Comparison of ENCODE assay signal across 7 mouse cellular contexts in the genomic region with DNA sequence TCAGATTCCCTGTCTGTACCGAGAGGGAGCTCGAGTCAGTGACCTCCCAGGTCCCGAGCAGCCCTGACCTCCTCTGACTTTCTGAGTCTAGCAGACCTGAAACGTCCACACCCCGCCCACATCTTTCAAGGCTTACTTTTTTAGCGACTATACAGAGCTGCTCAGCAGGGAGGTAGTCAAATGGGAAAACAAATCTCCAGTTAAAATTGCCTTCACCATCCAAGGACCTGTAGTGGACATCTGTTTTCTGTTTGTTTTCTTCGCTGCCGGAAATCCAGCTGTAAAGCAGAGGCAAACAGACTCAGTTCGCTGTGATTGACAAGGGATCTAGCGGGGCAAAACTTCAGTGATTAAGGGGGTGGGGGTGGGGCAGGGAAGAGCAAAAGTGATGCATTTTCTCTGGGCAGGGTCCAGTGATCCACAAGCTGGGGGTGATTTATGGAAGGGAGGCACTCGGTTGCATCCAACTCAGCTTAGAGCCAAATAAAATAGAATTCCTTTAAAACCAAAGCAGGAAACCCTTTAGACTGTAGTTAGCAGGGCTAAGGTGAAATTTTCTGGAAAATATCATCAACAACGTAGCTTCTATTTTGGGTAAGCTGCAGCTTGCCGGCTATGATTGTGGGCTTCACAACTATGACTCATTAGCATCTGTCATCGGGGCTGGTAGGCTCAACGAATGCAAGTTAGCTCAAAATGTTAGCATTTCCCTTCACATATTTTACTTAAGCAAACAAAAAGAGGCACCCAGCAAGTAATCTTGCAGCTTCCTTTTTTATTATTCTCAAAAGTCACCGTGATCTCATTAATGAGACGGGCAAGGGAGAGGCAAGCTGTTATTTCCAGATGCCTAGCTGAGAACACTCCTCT.
DNase-seq lines count a peak whose midpoint lies in the region; ATAC-seq and TF ChIP-seq lines count a peak whose summit lies in the region.

No protein-coding gene starts in this region.

- no peak overlapping the region for H3K9ac ChIP-seq in heart, postnatal 0 days (replicated peaks; ENCODE audit: low read depth, low read length)

- TF ChIP-seq CTCF in heart, postnatal 0 days (IDR thresholded peaks at IDR 0.05; ENCODE audit: low read depth), result no peak
- no peak for TF ChIP-seq CTCF in olfactory bulb, adult 2 months (IDR thresholded peaks at IDR 0.05; ENCODE audit: insufficient read depth, low read depth, low read length)

- TF ChIP-seq POLR2A in olfactory bulb, adult 2 months (IDR thresholded peaks at IDR 0.05; ENCODE audit: insufficient read depth, low read depth, low read length), result no peak

- peaks cover 5% of the 10 kb centered on the region; the same call in 1 of the 2 replicates for H3K4me1 ChIP-seq in heart, postnatal 0 days (ENCODE audit: control insufficient read depth, insufficient read depth)
- peaks cover 14% of the 10 kb centered on the region for H3K4me1 ChIP-seq in olfactory bulb, adult 2 months (ENCODE audit: control insufficient read depth, insufficient read depth, low read length)

- no peaks in the 10 kb centered on the region for H3K36me3 ChIP-seq in heart, postnatal 0 days (replicated peaks; ENCODE audit: control insufficient read depth, insufficient read depth, low read length)

- peak; percentile 21 to 36 for DNase-seq in kidney, postnatal 4 days
- no peak for DNase-seq in kidney, postnatal 36 days
- peak; percentile 56 for DNase-seq in embryo, embryonic 9.5 days (ENCODE audit: extremely low spot score)
- no peak for DNase-seq in heart, postnatal 0 days (ENCODE audit: low spot score)
- DNase-seq in B cell, adult 2 months, result no peak

- H3K4me3 ChIP-seq in heart, postnatal 0 days (ENCODE audit: low read depth, low read length), result no peak overlapping the region
- no peak overlapping the region for H3K4me3 ChIP-seq in olfactory bulb, adult 2 months (ENCODE audit: insufficient read depth, low read depth, low read length)

- WGBS in heart, postnatal 0 days, result 20% methylated on average over 17 of the region's 17 CpGs
- WGBS in olfactory bulb, adult 2 months, result 21% methylated on average over 17 of the region's 17 CpGs

- no peak overlapping the region for H3K27ac ChIP-seq in heart, postnatal 0 days (ENCODE audit: low read depth)
- H3K27ac ChIP-seq in olfactory bulb, adult 2 months (ENCODE audit: insufficient read depth, low read depth, low read length), result peak overlapping the region; percentile 74

- ATAC-seq in heart, postnatal 0 days (ENCODE audit: insufficient read depth, low read depth), result no peak
- ATAC-seq in megakaryocyte progenitor cell, adult 5-6 weeks (replicated peaks; ENCODE audit: poor library complexity), result no peak

- no peaks in the 10 kb centered on the region for H3K27me3 ChIP-seq in heart, postnatal 0 days (ENCODE audit: control insufficient read depth, insufficient read depth, low read length)

- no peak for TF ChIP-seq EP300 in heart, postnatal 0 days (IDR thresholded peaks at IDR 0.05; ENCODE audit: low read depth)

- no peaks in the 10 kb centered on the region for H3K9me3 ChIP-seq in heart, postnatal 0 days (replicated peaks; ENCODE audit: control insufficient read depth, low read length)

- peak overlapping the region; percentile 16; the same call in 1 of the 2 replicates for H3K4me2 ChIP-seq in heart, postnatal 0 days (ENCODE audit: low read depth, low read length)

Comparison
In these comparisons a context has a peak if more than half of its experiments do, and no peak if none do; other contexts are left out.
1. DNase-seq: peak in kidney, postnatal 4 days (2 of 2) and embryo, embryonic 9.5 days (single experiment); none in kidney, postnatal 36 days (0 of 2), heart, postnatal 0 days (single experiment) and B cell, adult 2 months (0 of 2).